Mouse (Mus musculus): ENCODE measurements around the gene Hist1h2ba.

GRCm38 (mm10) chr13:23938699-23939098, 4.7 kb upstream of the Hist1h2ba start:
- TF ChIP-seq POLR2A (IDR thresholded peaks at IDR 0.05; ENCODE audit: low read depth, low read length) = no peak
- no peak for TF ChIP-seq CTCF (IDR thresholded peaks at IDR 0.05; ENCODE audit: extremely low read depth, insufficient read length, insufficient replicate concordance, low read depth, low read length)

All from small intestine, adult 2 months (tissue).